Mouse (Mus musculus) gastrocnemius, postnatal 14 days (tissue): ENCODE results near the gene Pappa. TPM values are rescaled to one million over a fixed set of nuclear protein-coding genes. Genes with fewer than 3 reads are reported as not detected.
A peak's percentile ranks its signal among the peaks of the same experiment; 100 is the strongest.

ENCODE experiments used
- DNase-seq: peaks from one replicate; pipeline ENCODE4 v3.0.0; 2021; ENCODE audit warnings: mixed read lengths
- intact Hi-C: fragments of 180-260 bp; cut with DNase I; formaldehyde crosslinking; loops from one replicate; pipeline ENCODE4 v1.15.1; 2025; ENCODE audit warnings: low total_unique reads
- total RNA-seq, 2 experiments: library from RNA; stranded (reverse); gene quantifications; 2 replicates each; pipeline ENCODE4 v1.2.3; 2021

Pappa gene
- total RNA-seq, 2 experiments from 2014 or later: 1.6 to 1.9 TPM

DNA sequence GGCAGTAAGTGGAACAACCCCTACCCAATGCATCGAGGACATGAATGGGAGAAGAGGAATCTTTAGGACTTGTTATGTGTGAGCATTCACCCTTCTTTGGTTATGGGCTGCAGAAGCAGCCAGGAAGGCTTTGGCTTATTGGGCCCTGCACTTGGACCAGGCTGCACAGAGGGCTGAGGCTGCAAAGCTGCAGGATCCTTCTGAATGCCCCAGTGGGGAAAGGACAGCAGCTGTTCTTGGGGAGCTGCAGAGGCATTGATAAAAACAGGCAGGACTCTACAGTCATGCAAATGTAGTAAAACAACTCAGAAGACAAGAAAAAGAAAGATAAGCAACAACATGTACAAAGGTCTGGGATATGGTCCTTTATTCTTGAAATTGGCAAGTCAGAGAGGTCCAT is 175.4 kb downstream of the Pappa start:
- DNase-seq: no peak

DNA sequence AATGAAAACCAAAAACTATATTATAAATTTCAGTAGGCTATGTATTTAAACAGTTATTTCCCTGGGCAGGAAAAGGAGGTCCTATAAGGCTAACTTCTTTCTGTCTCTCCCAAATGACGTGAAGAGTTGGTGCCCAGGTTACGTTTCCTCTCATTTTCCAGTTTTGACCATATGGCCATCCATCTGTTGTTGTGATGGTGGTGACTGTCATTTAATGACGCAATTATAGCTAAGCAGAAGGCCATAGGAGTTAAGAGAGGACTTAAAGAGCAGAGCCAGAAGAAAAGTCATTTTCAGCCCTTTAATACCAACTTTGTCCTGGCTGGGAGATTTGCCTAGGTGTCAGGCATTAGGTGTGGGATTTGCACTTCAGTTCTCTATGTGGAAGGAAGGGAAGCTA is 176.5 kb downstream of the Pappa start:
- intact Hi-C loops: no loop called here
- DNase-seq: no peak

More for the DNA sequence above, 175.4 kb downstream of the Pappa start:
- intact Hi-C loops: no loop called here

DNA sequence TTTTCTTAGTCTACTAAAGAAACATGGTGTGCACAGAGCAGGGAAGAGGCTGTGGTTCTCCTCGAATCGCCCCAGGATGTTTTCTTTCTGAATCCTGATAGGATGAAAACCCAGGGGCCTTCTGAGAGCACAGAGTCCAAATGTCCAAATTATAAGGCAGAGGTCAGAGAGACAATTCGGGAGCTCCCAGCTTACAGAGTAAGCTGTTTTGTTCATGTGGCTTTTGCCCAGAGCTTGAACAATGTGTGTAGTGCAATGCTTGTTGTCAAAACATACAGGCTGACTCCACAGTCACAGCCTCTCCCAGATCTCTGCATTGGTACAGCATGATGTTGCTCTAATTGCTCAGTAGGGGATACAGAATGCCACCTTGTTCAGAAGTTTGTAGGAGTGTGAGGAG is 178.7 kb downstream of the Pappa start:
- no peak for DNase-seq
- intact Hi-C loops: no loop called here

DNA sequence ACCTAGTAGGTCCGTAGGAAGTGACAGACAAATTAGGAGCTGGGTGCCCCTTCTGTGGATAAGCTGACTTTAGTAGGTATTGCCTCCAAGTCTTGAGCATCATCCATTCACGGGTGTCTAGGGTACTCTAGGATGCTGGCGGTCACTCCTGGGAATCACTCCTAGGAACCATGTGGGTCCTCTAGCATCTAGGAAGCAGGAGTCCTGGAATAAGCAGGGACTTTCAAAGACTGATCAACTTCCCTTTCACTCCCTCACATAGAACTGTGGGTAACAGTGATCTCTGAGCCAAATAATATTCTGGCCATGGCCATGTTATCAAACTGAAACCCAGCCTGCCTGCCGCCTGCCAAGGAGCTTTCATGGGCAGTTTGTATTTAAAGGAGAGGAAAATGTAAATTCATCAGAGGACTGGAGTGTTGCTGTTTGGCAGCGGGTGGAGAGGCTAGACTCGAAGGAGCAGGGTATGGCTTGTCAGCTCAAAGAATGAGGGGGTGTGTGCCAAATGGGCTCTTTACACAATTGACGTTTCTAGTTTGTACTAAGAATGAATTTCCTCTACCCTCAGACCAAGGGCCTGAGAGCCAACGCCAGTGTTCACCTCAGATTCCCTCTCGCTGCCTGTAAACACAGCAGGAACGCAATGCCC is 194.0 kb downstream of the Pappa start:
- intact Hi-C loops: no loop called here
- DNase-seq: no peak

- DNase-seq: no peak
- intact Hi-C loops: no loop called here
These were observed 197.4 kb downstream of the Pappa start for GRCm38 (mm10) chr4:65321340-65321739.

- DNase-seq: peak; percentile 47
- intact Hi-C loops: no loop called here
These were observed 198.0 kb downstream of the Pappa start for GRCm38 (mm10) chr4:65321959-65322358.

GRCm38 (mm10) chr4:65325816-65326215 is 201.8 kb downstream of the Pappa start:
- no peak for DNase-seq
- intact Hi-C loops: no loop called here

- intact Hi-C loops: no loop called here
These were observed 204.7 kb downstream of the Pappa start for GRCm38 (mm10) chr4:65328486-65329308.

GRCm38 (mm10) chr4:65333718-65334117 is 209.7 kb downstream of the Pappa start:
- intact Hi-C loops: no loop called here
- no peak for DNase-seq

More at GRCm38 (mm10) chr4:65328486-65329308, 204.7 kb downstream of the Pappa start:
- DNase-seq: no peak

DNA sequence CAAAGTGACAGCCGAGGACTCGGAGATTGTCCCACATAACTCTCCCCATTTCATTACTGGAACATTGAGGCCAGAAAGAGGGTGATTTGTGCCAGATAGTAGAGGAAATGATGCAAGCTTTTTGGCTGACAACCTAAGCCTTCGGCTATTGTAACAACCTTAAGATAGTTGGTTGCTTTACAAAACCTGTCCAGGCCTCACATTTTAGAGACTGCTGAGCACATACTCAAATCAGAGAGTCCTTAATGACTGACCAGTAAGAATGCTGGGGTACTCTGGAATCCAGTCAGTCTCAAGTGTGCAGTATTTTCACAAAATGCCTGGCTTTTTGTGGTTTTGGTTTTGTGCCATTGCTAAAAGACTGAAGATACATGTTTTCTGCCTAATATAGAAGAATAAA is 217.8 kb downstream of the Pappa start:
- intact Hi-C loops: no loop called here
- DNase-seq: no peak

GRCm38 (mm10) chr4:65350521-65350920 is 226.5 kb downstream of the Pappa start:
- peak; percentile 6 for DNase-seq

GRCm38 (mm10) chr4:65354580-65354979 is 230.6 kb downstream of the Pappa start:
- intact Hi-C loops: no loop called here
- peak; percentile 18 for DNase-seq

More at GRCm38 (mm10) chr4:65350521-65350920, 226.5 kb downstream of the Pappa start:
- intact Hi-C loops: no loop called here

DNA sequence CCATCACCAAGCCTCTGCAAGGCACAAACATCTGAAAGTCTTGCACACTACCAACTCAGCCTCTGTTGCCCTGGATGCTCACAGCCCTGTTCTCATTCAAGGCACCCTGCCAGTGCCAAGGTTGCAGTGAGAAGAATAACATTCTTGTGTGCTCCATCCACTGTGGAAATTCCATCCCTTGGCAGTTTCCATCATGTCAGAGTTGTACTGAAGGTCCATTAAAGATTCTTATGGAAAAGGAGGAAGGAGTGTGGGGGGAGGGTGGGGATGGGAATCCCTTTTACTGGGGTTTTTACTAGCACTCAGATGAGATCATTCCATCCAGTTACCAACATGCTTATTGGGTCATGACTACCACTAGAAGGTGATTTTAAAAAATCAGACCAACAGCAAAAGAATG is 243.2 kb downstream of the Pappa start:
- intact Hi-C loops: no loop called here
- DNase-seq: no peak

DNA sequence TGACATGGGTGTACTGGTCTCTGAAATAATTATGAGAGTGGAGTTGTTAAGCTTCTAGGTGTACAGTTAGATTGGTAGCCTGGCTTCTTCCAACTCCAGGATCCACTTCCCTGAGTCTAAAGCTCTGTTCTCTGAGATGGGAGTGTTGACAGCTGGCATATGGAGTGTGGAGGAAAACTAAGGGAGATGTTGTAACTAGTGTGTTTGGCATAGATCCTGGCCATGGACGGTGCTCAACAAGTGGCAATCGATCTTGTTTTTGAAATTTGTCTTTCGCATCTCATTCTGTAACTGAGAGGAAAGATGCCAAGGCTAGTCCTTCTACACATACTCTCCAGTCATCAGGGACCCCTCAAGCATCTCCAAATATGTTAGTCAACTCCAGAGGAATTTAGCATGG is 248.8 kb downstream of the Pappa start:
- intact Hi-C loops: no loop called here
- DNase-seq: no peak

- intact Hi-C loops: no loop called here
- DNase-seq: no peak
These were observed 249.9 kb downstream of the Pappa start for GRCm38 (mm10) chr4:65373841-65374240.

DNA sequence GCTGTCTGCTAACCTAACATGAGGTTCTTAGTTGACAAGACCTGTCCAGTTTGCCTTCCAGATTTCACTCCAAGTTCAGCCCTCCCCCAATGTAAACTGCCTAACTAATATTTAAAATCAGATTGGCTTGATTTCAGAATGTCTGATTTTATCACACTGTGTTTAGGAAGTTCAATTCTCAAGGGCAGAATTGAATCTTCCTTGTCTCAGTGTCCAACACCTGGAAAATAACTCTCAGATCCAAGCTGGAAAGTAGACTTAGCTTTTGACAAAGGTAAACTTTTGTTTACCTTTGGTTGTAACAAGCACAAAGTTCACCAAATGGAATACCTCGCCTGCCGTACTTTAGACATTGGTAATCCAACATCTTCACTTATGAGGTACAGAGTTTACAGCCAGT is 252.6 kb downstream of the Pappa start:
- intact Hi-C loops: no loop called here
- DNase-seq: no peak

GRCm38 (mm10) chr4:65379461-65379860 is 255.5 kb downstream of the Pappa start:
- intact Hi-C loops: no loop called here
- no peak for DNase-seq

DNA sequence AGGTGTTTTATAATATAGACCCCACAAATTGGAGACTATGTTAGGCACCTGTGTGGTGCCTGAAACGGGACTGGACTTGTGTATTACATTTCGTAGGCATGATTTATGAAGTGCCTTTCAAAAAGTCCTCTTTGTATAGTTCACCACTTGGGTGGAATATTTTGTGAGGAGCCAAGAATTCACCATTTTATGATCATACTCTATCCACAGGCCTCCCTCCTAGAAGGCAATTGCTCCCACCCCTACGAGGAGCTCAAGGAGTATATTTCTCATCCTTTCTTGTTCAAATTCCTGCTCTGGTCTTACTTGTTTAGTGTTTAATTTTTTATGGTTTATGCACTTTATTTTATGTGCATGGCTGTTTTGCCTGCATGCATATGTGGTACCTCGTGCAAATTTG is 259.1 kb downstream of the Pappa start:
- no peak for DNase-seq
- intact Hi-C loops: no loop called here

GRCm38 (mm10) chr4:65391001-65391400 is 267.0 kb downstream of the Pappa start:
- intact Hi-C loops: no loop called here
- peak; percentile 19 for DNase-seq

DNA sequence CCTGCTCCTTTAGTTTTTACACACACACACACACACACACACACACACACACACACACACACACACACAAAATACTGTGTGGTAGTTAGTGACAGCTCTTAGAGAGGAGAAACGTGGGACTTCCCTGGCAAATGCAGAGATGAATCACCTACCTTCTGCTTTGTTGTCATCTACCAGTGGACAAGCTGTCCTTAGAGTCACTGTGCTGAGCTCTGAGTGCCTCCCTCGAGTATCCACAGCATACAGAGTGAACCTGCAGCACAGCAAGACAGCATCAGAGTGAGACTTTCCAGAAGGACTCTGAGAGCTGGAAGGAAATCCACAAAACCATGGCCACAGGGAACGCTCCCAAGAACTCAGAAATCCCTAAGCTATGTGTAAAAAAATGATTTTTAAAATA is 272.8 kb downstream of the Pappa start:
- intact Hi-C loops: no loop called here
- no peak for DNase-seq

DNA sequence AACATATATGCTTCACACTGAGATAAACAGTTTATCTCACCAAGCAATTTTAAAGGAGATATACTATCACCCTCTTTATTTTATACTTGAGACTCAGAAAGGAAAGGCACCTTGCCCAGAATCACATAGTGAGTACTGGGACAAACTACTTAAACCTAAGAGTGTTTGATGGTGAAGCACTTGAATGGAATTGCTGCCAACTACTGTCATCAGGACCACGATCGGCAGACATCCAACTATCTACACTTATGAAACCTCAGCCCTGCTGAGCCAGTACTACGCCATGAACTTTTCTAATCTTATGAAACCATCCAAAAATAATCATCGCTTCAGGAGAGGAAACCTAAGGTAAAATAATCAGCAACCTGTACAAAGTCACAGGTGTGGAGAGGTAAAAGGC is 275.5 kb downstream of the Pappa start:
- DNase-seq: no peak
- intact Hi-C loops: no loop called here
